Mouse (Mus musculus) stomach, embryonic 15.5 days (tissue): Measurements from ENCODE around the gene Lyrm7. TPM values are rescaled to one million over a fixed set of nuclear protein-coding genes. Genes with fewer than 3 reads are reported as not detected.

Source experiments
- ATAC-seq: fragments of 200-750 bp; cut with Nextera tagmentation; 2 replicates; pipeline ENCODE4 v1.8.0; 2017; ENCODE audit warnings: low read depth, moderate number of reproducible peaks, moderate TSS enrichment; ENCODE audit not compliant: insufficient read depth, low FRiP score
- H3K27ac ChIP-seq: fragments of 300-500 bp; sonication (generic); 2 replicates; pipeline ENCODE4 v1.5.1; 2015; ENCODE audit warnings: mild to moderate bottlenecking, inconsistent platforms
- H3K27me3 ChIP-seq: fragments of 300-500 bp; sonication (generic); replicated peaks from 2 replicates; pipeline ENCODE4 v1.6.1; 2015; ENCODE audit warnings: inconsistent platforms
- H3K36me3 ChIP-seq: fragments of 300-500 bp; sonication (generic); 2 replicates; pipeline ENCODE4 v1.6.1; 2015; ENCODE audit warnings: inconsistent platforms
- H3K4me1 ChIP-seq: fragments of 300-500 bp; sonication (generic); 2 replicates; pipeline ENCODE4 v1.6.1; 2015; ENCODE audit warnings: inconsistent platforms
- H3K4me2 ChIP-seq: fragments of 300-500 bp; sonication (generic); 2 replicates; pipeline ENCODE4 v1.6.1; 2015; ENCODE audit warnings: mild to moderate bottlenecking, inconsistent platforms
- H3K4me3 ChIP-seq: fragments of 300-500 bp; sonication (generic); replicated peaks from 2 replicates; pipeline ENCODE4 v1.5.1; 2015; ENCODE audit warnings: inconsistent platforms
- H3K9ac ChIP-seq: fragments of 300-500 bp; sonication (generic); 2 replicates; pipeline ENCODE4 v1.6.1; 2015; ENCODE audit warnings: inconsistent platforms
- H3K9me3 ChIP-seq: fragments of 300-500 bp; sonication (generic); 2 replicates; pipeline ENCODE4 v1.6.1; 2016; ENCODE audit warnings: inconsistent platforms
- WGBS: fragments of 180-500 bp; shearing (Covaris S2); methylation state at CpG from one replicate; pipeline ENCODE4 v1.1.7; 2015; 5-methylcytosine and 5-hydroxymethylcytosine counted together
- polyA plus RNA-seq: library from polyadenylated mRNA; unstranded; fragments of >200 nt; fragmentation: Nextera tagmentation; extraction: Ambion mirVana; gene quantifications from 2 replicates; pipeline ENCODE4 v1.2.1, GENCODE M21; 2015

Gene Lyrm7
- 7.5 and 11.6 TPM in 2 replicates for polyA plus RNA-seq

DNA sequence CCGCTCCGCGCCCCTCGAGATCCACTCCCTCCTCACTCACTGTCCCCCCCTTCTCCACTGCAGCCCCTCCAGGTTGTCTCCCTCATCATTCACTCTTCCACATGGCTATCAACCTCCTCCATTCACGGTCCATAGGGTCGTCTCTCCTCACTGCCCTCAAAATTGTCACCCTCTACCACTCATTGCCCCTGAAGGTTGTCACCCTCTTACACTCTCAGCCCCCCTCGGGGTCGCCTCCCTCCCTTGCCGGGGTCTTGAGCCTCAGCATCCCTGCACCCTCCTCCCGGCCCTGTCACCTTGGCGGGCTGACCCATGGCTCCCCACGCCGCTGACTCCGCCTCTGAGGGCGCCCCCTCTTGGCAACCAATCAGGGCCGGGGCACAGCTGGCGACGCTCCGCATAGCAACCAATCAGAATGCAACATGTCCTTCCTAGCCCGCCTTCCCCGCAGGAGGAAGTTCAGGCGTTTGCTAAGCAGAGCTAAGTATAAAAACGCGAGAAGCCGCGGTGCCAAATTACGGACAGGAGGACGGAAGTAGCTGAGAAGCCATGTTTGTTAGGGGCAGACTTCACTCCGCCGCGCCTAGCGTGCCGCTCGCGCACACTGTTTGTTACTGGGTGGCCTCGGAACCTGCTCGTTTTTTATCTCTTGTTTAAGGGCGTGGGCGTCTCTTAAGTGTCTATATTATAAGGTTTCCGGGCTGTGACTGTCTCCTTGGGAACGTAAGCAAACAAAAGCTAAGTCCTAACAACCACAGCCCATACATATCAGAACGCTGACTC, at the start of gene Lyrm7:
Lyrm7 (minus strand) TSS at position 661 of the 783 bp plus-strand sequence.
- peak within 1 kb of the TSS; percentile 75 for H3K4me2 ChIP-seq
- peak; percentile 98 for ATAC-seq
- H3K27ac ChIP-seq: peak within 1 kb of the TSS; percentile 89
- WGBS: under 1% methylated on average over 42 of the region's 42 CpGs
- no peaks in the 10 kb centered on the region for H3K9me3 ChIP-seq
- no peaks in the 10 kb centered on the region for H3K36me3 ChIP-seq
- peaks cover 4% of the 10 kb centered on the region; the same call in 1 of the 2 replicates for H3K4me1 ChIP-seq
- peak within 1 kb of the TSS; percentile 58 for H3K9ac ChIP-seq
- H3K27me3 ChIP-seq: no peaks in the 10 kb centered on the region
- peak within 1 kb of the TSS; percentile 79 for H3K4me3 ChIP-seq

DNA sequence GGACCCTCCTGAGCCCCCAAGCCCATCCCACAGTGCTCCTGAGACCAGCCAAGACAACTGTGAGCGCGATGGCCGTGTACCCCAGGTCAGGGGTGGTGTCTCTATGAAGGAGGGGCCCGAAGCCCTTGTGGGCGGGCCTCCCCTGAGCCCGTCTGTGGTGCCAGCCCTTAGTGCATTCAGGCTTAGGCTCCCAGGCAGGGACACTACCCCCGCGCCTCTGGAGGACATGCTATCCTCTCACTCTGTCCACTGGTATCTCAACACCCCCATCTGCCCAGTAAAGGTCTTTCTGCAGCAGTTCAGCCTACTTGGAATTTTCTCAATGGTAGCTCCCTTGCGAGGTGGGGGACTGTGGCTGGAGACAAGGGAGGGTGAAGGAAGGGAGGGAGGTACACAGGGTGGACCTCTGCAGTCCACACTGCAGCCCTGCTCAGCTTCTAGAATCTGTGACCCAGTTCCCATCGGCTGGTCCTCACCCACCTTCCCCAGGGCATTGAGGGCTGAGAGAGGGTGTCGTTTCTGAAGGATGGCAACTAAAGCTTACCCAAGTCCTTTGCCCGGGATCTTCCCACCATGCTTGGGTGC, 49.5 kb upstream of the Lyrm7 start:
- H3K4me1 ChIP-seq: no peaks in the 10 kb centered on the region
- no peak for ATAC-seq
- no peaks in the 10 kb centered on the region for H3K27me3 ChIP-seq
- H3K4me3 ChIP-seq: no peak overlapping the region
- H3K27ac ChIP-seq: no peak overlapping the region
- WGBS: 86% methylated on average over 12 of the region's 12 CpGs
- no peaks in the 10 kb centered on the region for H3K9me3 ChIP-seq
- H3K9ac ChIP-seq: no peak overlapping the region
- H3K36me3 ChIP-seq: peaks cover 22% of the 10 kb centered on the region
- no peak overlapping the region for H3K4me2 ChIP-seq

DNA sequence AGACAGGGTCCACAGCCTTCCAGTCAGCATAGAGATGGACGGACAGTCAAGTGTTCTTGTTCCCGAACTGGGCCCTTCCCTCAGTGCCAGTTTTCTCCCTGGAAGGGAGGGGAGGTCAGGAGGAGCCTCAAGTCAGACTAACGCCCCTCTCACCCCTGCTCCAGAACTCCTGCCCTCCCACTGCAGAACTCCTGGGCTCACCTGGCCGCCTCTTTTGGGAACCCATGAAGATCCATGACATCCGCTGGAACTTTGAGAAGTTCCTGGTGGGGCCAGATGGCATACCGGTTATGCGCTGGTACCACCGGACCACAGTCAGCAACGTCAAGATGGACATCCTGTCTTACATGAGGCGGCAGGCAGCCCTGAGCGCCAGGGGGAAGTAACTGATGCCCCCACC, 48.6 kb upstream of the Lyrm7 start:
- H3K9ac ChIP-seq: no peak overlapping the region
- H3K9me3 ChIP-seq: no peaks in the 10 kb centered on the region
- WGBS: 90% methylated on average over 11 of the region's 11 CpGs
- peaks cover 15% of the 10 kb centered on the region for H3K36me3 ChIP-seq
- no peak for ATAC-seq
- 0 out of 2 replicates have a peak, but pooled peaks cover 4% of the 10 kb centered on the region for H3K4me1 ChIP-seq
- no peak overlapping the region for H3K4me3 ChIP-seq
- H3K27me3 ChIP-seq: no peaks in the 10 kb centered on the region
- no peak overlapping the region for H3K27ac ChIP-seq
- no peak overlapping the region for H3K4me2 ChIP-seq

DNA sequence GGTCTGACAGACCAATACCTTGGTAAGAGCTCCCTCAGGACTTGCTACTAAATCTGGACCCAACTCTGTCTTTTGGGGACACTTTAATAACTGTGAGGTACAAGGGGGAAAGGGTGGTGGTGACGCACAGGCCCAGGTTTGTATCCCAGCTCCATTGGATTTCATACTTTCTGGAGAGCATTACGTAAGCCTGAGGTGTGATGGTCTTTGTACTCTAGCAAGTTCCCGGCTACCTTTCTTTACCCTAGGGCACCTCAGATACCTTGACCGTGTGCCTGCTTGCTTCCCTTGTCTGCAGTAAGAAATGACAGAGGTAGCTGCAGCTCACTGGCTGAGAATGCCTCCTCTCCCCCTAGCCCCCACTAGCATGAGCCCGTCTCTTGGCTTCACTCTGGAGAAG, 46.5 kb upstream of the Lyrm7 start:
- peaks cover 15% of the 10 kb centered on the region for H3K36me3 ChIP-seq
- 84% methylated on average over 5 of the region's 5 CpGs for WGBS
- no peak overlapping the region for H3K4me2 ChIP-seq
- no peak overlapping the region for H3K9ac ChIP-seq
- H3K27me3 ChIP-seq: no peaks in the 10 kb centered on the region
- H3K4me1 ChIP-seq: peaks cover 13% of the 10 kb centered on the region; the same call in 1 of the 2 replicates
- no peak overlapping the region for H3K4me3 ChIP-seq
- no peak for ATAC-seq
- no peak overlapping the region for H3K27ac ChIP-seq
- no peaks in the 10 kb centered on the region for H3K9me3 ChIP-seq

DNA sequence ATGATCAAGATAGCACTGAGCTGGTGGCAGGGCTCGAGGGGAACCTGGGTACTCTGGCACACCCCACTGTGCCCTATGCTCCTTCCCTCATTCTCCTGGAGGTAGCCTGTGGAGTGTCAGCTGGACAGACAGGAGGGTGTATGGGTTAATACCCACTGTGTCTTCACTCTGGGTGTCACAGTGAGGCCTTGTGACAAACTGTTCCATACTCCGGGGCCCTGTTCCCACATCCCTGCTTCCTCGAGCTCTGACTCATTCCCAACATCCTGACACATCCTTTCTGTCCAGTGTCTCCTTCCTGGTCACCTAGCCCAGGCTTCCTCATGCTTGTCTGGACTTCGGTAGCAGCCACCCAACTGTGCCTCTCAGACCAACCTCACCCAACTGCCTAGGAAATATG, 45.8 kb upstream of the Lyrm7 start:
- Histone ChIP-seq H3K27ac (no peak overlapping the region), H3K4me1 (peaks cover 13% of the 10 kb centered on the region; the same call in 1 of the 2 replicates), H3K9ac (no peak overlapping the region), H3K36me3 (peaks cover 15% of the 10 kb centered on the region), H3K4me3 (no peak overlapping the region), H3K27me3 (no peaks in the 10 kb centered on the region), H3K9me3 (no peaks in the 10 kb centered on the region), H3K4me2 (no peak overlapping the region)
- WGBS: 80% methylated on average over 4 of the region's 4 CpGs
- ATAC-seq: no peak

DNA sequence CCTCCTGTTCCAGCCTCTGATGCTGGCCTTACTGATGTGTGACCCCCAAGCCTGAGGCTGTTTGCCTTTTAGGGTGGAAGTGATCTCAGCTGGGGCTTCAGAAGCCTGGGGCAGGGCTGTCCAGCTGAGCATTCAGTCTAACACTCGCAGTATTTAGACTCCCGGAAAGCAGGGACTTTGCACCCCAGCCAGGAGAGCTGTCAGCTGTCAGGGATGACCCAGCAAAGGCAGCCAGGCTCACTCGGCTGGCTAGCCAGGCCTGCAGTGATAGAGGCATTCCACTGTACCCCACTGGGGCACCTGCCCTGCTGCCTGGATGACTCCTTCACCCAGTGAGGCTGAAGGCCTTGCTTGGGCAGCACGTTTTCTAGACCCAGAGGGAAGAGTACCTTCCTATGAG, 45.2 kb upstream of the Lyrm7 start:
- no peaks in the 10 kb centered on the region for H3K27me3 ChIP-seq
- ATAC-seq: no peak
- H3K4me3 ChIP-seq: no peak overlapping the region
- no peak overlapping the region for H3K4me2 ChIP-seq
- WGBS: 41% methylated on average over 4 of the region's 4 CpGs
- peaks cover 13% of the 10 kb centered on the region; the same call in 1 of the 2 replicates for H3K4me1 ChIP-seq
- H3K9me3 ChIP-seq: no peaks in the 10 kb centered on the region
- H3K9ac ChIP-seq: no peak overlapping the region
- peaks cover 12% of the 10 kb centered on the region for H3K36me3 ChIP-seq
- no peak overlapping the region for H3K27ac ChIP-seq

DNA sequence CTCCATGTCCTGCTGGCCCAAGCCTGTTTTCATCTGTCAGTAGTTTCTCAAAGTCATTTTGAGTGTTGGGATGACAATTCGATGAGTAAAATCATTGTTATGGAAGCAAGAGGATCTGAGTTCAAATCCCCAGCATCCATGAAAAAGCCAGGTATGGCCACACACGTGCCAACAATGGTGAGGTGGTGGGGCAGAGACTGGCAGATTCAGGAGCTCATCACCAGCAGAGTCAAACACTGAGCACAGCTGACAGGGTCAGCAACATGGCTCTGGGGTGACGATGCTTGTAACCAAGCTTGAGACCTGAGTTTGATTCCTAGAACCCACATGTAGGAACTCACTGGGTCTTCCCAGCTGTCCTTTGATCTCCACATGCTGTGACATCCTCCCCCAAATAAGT, 44.4 kb upstream of the Lyrm7 start:
- Histone ChIP-seq H3K4me2 (no peak overlapping the region), H3K9ac (no peak overlapping the region), H3K27me3 (no peaks in the 10 kb centered on the region), H3K4me3 (no peak overlapping the region), H3K27ac (no peak overlapping the region), H3K36me3 (peaks cover 3% of the 10 kb centered on the region; the same call in 1 of the 2 replicates), H3K9me3 (no peaks in the 10 kb centered on the region), H3K4me1 (peaks cover 13% of the 10 kb centered on the region; the same call in 1 of the 2 replicates)
- WGBS: 84% methylated on average over 3 of the region's 3 CpGs
- ATAC-seq: no peak

DNA sequence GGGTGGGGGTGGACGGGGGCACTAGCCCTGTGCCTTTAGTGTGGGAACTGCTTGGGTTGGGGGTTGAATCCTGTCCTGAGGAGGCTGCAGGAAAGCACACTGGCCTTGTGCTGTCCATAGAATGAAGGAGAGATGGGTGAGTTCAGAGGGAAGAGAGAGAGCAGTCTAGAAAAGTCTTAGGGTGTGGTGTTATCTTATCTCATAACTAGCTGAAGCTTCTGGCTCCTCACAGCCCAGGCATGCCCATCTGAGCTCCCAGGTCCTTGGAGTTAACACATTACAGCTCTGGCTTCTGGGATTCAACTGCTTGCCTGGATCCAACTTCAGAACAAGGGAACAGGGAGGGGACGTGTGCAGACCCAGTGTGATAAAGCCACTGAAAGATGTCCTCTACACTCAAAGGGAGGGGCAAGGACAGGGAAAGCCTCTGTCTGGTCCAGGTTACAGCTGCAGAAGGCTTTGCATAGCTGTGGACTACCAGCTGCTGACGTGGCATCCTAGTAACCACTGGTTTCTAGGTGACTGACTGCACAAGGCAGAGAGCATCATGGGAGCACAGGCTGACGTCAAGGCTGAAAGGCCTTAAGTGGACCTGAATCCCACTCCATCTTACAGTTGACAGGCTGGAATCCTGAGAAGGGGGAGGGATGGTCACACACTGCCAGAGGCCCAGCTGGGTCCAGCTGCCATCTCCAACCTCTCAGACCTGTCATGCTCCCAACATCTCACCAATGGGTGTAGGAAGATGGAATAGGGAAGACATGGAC, 43.4 kb upstream of the Lyrm7 start:
- H3K9ac ChIP-seq: no peak overlapping the region
- peaks cover 13% of the 10 kb centered on the region; the same call in 1 of the 2 replicates for H3K4me1 ChIP-seq
- H3K27ac ChIP-seq: peak overlapping the region; percentile 40; the same call in 1 of the 2 replicates
- H3K4me3 ChIP-seq: no peak overlapping the region
- H3K9me3 ChIP-seq: no peaks in the 10 kb centered on the region
- H3K36me3 ChIP-seq: no peaks in the 10 kb centered on the region
- H3K4me2 ChIP-seq: peak overlapping the region; percentile 85
- no peaks in the 10 kb centered on the region for H3K27me3 ChIP-seq
- WGBS: 33% methylated on average over 4 of the region's 4 CpGs
- ATAC-seq: peak; percentile 65; the same call in 1 of the 2 replicates

DNA sequence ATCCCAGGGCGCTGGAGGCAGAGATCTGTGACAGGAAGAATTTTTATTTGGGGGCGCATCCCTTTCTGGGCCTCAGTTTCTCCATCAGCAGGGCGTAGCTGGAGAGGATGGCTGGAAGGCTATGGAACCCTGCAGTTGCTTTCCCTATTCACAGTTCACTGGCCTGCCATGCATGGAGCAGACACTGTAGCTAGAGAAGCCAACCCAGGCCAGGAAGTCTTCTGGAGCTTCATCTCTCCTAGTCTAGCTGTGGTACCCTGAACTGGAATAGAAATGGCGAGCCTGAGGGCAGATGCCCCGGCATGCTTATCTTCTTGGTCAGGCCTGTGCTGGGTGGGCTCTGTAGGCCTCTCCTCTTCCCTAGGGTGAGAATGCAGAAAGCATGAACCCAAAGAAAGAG, 42.6 kb upstream of the Lyrm7 start:
- no peak for ATAC-seq
- H3K36me3 ChIP-seq: no peaks in the 10 kb centered on the region
- peak overlapping the region; percentile 53 for H3K4me3 ChIP-seq
- H3K4me2 ChIP-seq: peak overlapping the region; percentile 85
- H3K9me3 ChIP-seq: no peaks in the 10 kb centered on the region
- H3K4me1 ChIP-seq: peaks cover 13% of the 10 kb centered on the region; the same call in 1 of the 2 replicates
- H3K27ac ChIP-seq: no peak overlapping the region
- no peaks in the 10 kb centered on the region for H3K27me3 ChIP-seq
- WGBS: 60% methylated on average over 5 of the region's 5 CpGs
- H3K9ac ChIP-seq: no peak overlapping the region

DNA sequence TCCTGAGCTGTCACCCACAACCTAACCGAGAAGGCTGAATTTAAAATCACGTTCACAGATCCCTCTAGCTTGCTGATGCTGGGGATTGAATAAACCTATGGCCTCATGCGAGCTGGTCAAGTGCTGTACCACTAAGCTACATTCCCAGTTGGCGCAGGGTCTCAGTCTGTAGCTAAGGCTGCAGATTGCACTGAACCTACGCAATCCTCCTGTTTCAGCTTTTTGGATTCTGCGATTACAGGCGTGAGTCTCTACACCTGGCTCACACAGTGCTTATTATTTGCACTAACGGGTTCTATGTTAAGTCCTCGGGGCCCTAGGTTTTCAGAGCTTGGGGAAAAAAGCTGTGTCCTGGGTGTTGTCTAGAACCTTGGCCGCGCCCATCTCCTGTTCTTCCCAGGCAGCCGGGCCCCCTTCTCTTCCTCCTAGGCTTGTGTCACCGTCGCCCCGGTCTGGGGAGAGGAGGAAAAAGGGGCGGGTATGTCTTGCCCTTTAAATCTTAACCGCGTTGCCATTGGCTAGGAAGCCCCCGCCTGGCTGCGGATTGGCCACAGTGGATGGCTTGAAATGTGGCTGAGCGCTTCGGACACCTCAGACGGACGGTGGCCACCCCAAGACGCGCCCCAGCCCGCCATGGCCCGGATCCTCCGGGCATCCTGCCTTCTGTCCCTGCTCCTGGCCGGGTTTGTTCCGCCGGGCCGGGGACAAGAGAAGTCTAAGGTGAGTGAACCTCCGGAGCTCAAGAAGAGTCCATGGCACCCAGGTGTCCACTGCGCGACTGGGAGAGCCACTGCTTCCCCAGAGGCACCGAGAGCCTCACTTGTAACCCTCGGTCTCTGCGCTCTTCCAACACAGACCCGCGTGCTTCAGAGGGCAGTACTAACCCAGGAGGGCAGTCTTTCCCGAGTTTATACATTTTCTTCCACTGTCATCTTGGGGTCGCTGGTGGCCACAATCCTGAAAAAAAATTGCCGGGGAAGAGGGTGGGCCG, 41.9 kb upstream of the Lyrm7 start, which contains the start of gene Gpx3:
Gpx3 (plus strand) TSS at position 121 of the 991 bp plus-strand sequence.
- Histone ChIP-seq H3K36me3 (no peaks in the 10 kb centered on the region), H3K4me3 (peak within 1 kb of the TSS; percentile 53), H3K4me1 (peaks cover 13% of the 10 kb centered on the region; the same call in 1 of the 2 replicates), H3K4me2 (peak within 1 kb of the TSS; percentile 85), H3K9ac (peak within 1 kb of the TSS; percentile 13; the same call in 1 of the 2 replicates), H3K9me3 (no peaks in the 10 kb centered on the region), H3K27me3 (no peaks in the 10 kb centered on the region), H3K27ac (no peak within 1 kb of the TSS)
- ATAC-seq: peak; percentile 80
- WGBS: 13% methylated on average over 42 of the region's 45 CpGs

DNA sequence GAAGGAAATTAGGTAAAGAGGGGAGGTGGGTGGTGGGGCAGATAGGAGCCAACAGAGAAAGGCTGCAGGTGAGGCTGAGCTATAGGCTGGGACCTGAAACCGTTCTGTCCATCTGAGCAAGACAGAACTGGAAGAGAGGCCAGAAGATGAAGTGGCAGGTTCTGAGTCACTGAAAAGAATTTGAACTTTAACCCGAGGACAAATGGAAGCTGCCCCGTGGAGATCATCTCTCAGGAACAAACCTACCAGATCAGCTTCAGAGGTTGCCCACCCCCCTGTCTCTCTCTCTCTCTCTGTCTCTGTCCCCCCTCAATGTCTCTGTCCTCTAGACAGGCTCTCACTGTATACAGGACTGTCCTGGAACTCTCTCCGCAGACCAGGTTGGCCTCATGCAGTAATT, 38.9 kb upstream of the Lyrm7 start:
- Histone ChIP-seq H3K27me3 (no peaks in the 10 kb centered on the region), H3K9me3 (no peaks in the 10 kb centered on the region), H3K36me3 (no peaks in the 10 kb centered on the region), H3K4me1 (peaks cover 13% of the 10 kb centered on the region; the same call in 1 of the 2 replicates), H3K9ac (no peak overlapping the region), H3K4me3 (no peak overlapping the region), H3K4me2 (no peak overlapping the region), H3K27ac (no peak overlapping the region)
- 63% methylated on average over 4 of the region's 4 CpGs for WGBS
- no peak for ATAC-seq
